Mouse (Mus musculus) thymus, adult 2 months (tissue): Measurements from ENCODE around the gene 1700088E04Rik.

Experiments
- CTCF ChIP-seq: fragments of 200-500 bp; IDR thresholded peaks from 2 replicates; pipeline ENCODE4 v1.5.1; 2012; ENCODE audit warnings: mild to moderate bottlenecking, control low read depth, low read length, moderate library complexity, borderline replicate concordance; ENCODE audit not compliant: control insufficient read depth, poor library complexity, insufficient read depth; ENCODE audit errors: extremely low read depth
- POLR2A ChIP-seq: fragments of 200-500 bp; IDR thresholded peaks from 2 replicates; pipeline ENCODE4 v1.6.1; 2012; ENCODE audit warnings: mild to moderate bottlenecking, low read length, control low read depth, moderate library complexity; ENCODE audit not compliant: control insufficient read depth, poor library complexity, insufficient read depth; ENCODE audit errors: extremely low read depth

- TF ChIP-seq CTCF (0 out of 2 replicates have a peak, but pooled peaks have one; percentile 34), POLR2A (peak; percentile 82)
Measured at GRCm38 (mm10) chr15:79140866-79141565, at the start of gene 1700088E04Rik, which contains the start of gene Polr2f.
